Mouse (Mus musculus) embryonic facial prominence, embryonic 11.5 days (tissue): ENCODE measurements at regions not wholly inside any gene's neighbourhood (a gene's known extent, or its start where the extent isn't known, plus 50 kb on each side); places are given as distances from the start of the nearest gene placed in this dataset.

Source experiments
- ATAC-seq: fragments of 200-750 bp; cut with Nextera tagmentation; replicated peaks from 2 replicates; pipeline ENCODE4 v1.8.0; 2017; ENCODE audit warnings: low read depth; ENCODE audit not compliant: insufficient number of reproducible peaks, low FRiP score, low TSS enrichment
- DNase-seq: peaks from one replicate; pipeline ENCODE4 v3.0.0-alpha.2; 2015; ENCODE audit warnings: low spot score
- H3K27ac ChIP-seq: fragments of 300-500 bp; sonication (generic); replicated peaks from 2 replicates; pipeline ENCODE4 v1.5.1; 2014; ENCODE audit warnings: mild to moderate bottlenecking, low read depth, low read length, control low read depth
- H3K27me3 ChIP-seq: fragments of 300-500 bp; sonication (generic); 2 replicates; pipeline ENCODE4 v1.6.1; 2014; ENCODE audit warnings: mild to moderate bottlenecking, low read length, moderate library complexity, mixed read lengths; ENCODE audit not compliant: control insufficient read depth, insufficient read depth
- H3K36me3 ChIP-seq: fragments of 300-500 bp; sonication (generic); replicated peaks from 2 replicates; pipeline ENCODE4 v1.6.1; 2014; ENCODE audit warnings: low read depth, mild to moderate bottlenecking, low read length, moderate library complexity, mixed read lengths; ENCODE audit not compliant: control insufficient read depth, insufficient read depth
- H3K4me1 ChIP-seq: fragments of 300-500 bp; sonication (generic); 2 replicates; pipeline ENCODE4 v1.6.1; 2014; ENCODE audit warnings: low read length, mixed read lengths; ENCODE audit not compliant: control insufficient read depth, insufficient read depth
- H3K4me2 ChIP-seq: fragments of 300-500 bp; sonication (generic); 2 replicates; pipeline ENCODE4 v1.6.1; 2014; ENCODE audit warnings: low read depth, mild to moderate bottlenecking, control low read depth, low read length, moderate library complexity
- H3K4me3 ChIP-seq: fragments of 300-500 bp; sonication (generic); 2 replicates; pipeline ENCODE4 v1.5.1; 2014; ENCODE audit warnings: low read depth, low read length, control low read depth
- H3K9ac ChIP-seq: fragments of 300-500 bp; sonication (generic); replicated peaks from 2 replicates; pipeline ENCODE4 v1.6.1; 2014; ENCODE audit warnings: mild to moderate bottlenecking, control low read depth, low read length
- H3K9me3 ChIP-seq: fragments of 300-500 bp; sonication (generic); replicated peaks from 2 replicates; pipeline ENCODE4 v1.6.1; 2016; ENCODE audit warnings: mild to moderate bottlenecking, low read length, inconsistent platforms, mixed read lengths; ENCODE audit not compliant: control insufficient read depth
- WGBS: fragments of 180-500 bp; shearing (Covaris S2); extraction: QIAGEN DNeasy Blood & Tissue Kit; methylation state at CpG from one replicate; pipeline ENCODE4 v1.1.7; 2014; 5-methylcytosine and 5-hydroxymethylcytosine counted together

DNA sequence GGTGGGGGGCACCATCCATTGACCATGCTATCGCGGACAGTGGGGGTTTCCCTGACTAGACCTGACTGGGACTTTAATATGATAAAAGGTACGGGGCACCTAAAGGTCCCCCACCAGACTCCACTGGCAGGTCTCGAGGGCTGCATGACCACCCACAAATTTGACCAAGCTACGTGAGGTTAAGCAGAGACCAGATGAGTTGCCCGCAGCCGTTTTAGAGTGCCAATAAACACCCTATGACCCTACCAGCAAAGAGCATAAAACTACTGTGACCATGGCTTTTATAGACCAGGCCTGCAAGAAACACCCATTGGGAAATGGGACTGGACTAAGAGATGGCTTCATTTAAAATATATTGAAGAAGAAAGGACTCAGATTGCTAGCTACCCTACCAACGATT is 96.7 kb upstream of the Fbxo11 start:
- H3K9ac ChIP-seq = no peak overlapping the region
- 91% methylated on average over 8 of the region's 8 CpGs for WGBS
- ATAC-seq = no peak

DNA sequence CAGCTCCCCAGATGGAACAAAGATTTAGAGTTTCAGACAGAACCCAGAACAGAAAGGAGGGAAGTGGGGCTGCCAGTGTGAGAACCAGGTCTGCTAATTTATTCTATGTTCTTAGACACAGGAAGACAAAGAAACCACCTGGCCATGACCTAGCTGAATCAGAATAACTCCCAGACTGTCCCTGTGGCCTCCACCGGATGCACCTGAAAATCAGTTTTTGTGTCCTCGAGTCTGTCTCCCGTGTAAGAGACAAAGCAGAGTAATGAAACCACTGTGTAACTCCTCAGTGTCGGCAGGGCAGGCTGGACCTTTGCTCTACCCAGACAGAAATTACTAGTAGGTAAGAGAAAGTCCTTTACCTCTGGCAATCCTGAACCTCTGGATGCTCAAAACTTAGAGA is 99.7 kb upstream of the Fbxo11 start:
- ATAC-seq = no peak

More for the DNA sequence above, 96.7 kb upstream of the Fbxo11 start:
- no peak overlapping the region for H3K27ac ChIP-seq
- H3K27me3 ChIP-seq = no peaks in the 10 kb centered on the region
- H3K4me3 ChIP-seq = no peak overlapping the region
- no peaks in the 10 kb centered on the region for H3K9me3 ChIP-seq
- no peak for DNase-seq
- no peaks in the 10 kb centered on the region; the same call in 1 of the 2 replicates for H3K4me1 ChIP-seq
- no peaks in the 10 kb centered on the region for H3K36me3 ChIP-seq
- H3K4me2 ChIP-seq = no peak overlapping the region

DNA sequence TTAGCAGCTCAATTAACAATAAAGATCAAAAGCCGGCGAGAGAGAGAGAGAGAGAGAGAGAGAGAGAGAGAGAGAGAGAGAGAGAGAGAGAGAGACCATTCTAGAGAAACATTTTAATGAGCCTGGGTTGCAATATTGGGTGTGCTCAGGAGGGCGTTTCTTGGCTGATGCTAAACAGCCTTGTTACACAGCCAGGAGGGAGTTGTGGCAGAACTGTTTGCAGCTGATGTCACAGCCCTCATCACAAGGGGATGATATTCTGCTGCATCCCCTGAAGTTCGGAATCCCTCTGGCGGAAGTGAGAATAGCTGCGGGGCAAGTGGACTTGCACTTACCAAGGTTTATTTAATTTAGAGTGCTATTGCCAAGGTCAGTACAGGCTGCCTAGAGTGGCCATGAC is 100.7 kb upstream of the Fbxo11 start:
- no peak overlapping the region for H3K4me3 ChIP-seq
- no peaks in the 10 kb centered on the region for H3K9me3 ChIP-seq
- H3K36me3 ChIP-seq = no peaks in the 10 kb centered on the region
- ATAC-seq (no peak), DNase-seq (no peak)
- H3K4me1 ChIP-seq = no peaks in the 10 kb centered on the region
- H3K27ac ChIP-seq = no peak overlapping the region
- H3K27me3 ChIP-seq = no peaks in the 10 kb centered on the region
- no peak overlapping the region for H3K9ac ChIP-seq
- H3K4me2 ChIP-seq = no peak overlapping the region
- 89% methylated on average over 6 of the region's 6 CpGs for WGBS

More for the DNA sequence above, 99.7 kb upstream of the Fbxo11 start:
- no peak overlapping the region for H3K27ac ChIP-seq
- no peaks in the 10 kb centered on the region for H3K36me3 ChIP-seq
- WGBS = 84% methylated on average over 4 of the region's 4 CpGs
- no peaks in the 10 kb centered on the region for H3K9me3 ChIP-seq
- no peak overlapping the region for H3K9ac ChIP-seq
- H3K4me2 ChIP-seq = no peak overlapping the region
- DNase-seq = no peak
- H3K4me3 ChIP-seq = no peak overlapping the region
- H3K4me1 ChIP-seq = no peaks in the 10 kb centered on the region
- no peaks in the 10 kb centered on the region for H3K27me3 ChIP-seq

DNA sequence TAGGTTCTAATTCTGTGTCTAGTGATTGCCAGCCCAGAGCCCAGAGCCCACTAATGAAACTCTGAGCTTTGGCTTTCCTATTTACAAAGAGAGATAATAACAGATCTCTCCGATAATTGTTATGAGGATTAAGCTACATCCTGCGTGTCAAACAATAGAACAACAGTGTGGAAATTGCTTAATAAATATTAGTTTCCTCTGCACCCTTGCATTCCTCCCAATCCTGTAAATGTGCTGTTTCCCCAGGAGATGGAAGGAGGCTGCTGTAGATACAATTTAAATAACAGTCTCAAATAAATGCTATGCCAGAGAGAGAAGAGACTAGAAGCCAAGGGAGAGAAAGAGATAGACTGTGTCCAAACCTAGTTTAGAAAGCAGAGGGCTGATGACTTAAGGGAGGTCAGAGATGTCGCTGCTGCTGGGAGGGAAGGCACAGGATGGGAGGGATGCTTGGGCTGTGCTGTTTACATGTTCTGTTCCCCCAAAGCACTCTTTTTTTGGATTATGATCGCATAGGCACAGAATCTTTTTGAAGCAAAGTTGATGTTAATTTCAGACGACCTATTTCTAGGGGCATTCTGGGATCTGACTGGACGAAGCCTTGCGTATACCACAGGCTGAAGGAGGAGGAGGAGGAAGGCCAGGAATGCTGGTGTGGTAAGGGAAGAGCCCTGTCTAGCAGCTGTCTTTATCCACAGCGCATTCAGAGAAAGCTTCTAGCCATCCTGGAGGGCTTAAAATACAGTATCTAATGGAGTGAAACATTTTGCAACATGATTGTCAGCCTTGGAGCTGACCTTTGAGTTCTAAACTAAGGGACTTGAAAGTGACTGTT is 103.4 kb upstream of the Fbxo11 start:
- H3K4me1 ChIP-seq = no peaks in the 10 kb centered on the region
- H3K9ac ChIP-seq = no peak overlapping the region
- H3K4me2 ChIP-seq = no peak overlapping the region
- WGBS = 73% methylated on average over 8 of the region's 8 CpGs
- DNase-seq = no peak
- no peaks in the 10 kb centered on the region for H3K9me3 ChIP-seq
- ATAC-seq = no peak
- H3K27me3 ChIP-seq = no peaks in the 10 kb centered on the region
- H3K36me3 ChIP-seq = no peaks in the 10 kb centered on the region
- no peak overlapping the region for H3K4me3 ChIP-seq
- no peak overlapping the region for H3K27ac ChIP-seq

DNA sequence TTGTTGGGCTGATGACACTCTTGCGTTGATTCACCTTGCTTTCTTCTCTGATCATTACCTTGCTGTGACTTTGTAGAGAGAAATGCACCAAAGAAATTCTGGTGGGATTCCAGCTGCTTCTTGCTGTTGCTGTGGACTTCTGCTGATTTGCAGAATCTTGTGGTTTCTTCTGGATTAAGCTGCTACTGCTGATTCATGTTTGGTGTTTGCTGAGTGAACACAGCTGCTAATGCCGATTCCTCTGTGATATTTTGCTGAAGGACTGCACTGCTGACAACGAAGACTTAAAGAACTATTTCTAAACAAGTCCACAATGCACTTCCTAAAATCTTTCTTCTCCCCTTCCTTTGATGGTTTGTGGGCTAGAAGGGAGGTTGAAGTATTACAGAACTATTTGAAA is 106.5 kb upstream of the Fbxo11 start:
- Histone ChIP-seq H3K4me3 (no peak overlapping the region), H3K4me1 (no peaks in the 10 kb centered on the region), H3K4me2 (no peak overlapping the region), H3K9ac (no peak overlapping the region), H3K36me3 (no peaks in the 10 kb centered on the region), H3K9me3 (no peaks in the 10 kb centered on the region), H3K27me3 (no peaks in the 10 kb centered on the region), H3K27ac (no peak overlapping the region)
- DNase-seq = no peak
- WGBS = 85% methylated on average over 3 of the region's 3 CpGs
- no peak for ATAC-seq

DNA sequence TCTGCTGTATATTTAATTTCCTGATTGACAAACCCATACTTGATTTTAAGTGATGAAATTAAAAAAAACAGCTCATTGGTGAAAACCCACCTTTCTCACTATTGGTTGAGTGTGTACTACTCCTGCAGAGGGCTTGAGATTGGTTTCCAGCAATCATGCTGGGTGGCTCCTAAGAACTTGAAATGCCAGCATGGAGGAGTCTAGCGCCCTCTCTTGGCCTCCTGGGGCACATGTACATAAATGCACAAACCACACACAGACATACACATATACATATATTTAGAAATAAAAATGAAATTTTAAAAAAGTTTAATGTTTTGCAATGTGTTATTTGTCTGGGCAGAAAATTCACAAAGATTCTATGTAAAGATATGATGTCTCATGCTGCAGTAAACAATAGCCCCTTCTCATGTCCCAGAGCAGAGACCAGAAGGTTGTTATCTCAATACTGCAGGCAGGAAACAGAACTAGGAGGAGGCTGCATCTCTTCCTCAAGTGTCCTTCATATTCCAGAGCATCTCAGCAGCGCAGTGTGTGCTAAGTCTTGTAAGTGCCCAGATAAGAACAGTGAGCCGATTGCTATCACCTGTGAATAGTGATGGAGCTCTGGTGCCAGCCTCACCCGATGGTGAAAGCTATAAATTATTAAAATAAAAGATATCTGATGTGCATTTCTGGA is 108.4 kb upstream of the Fbxo11 start:
- Histone ChIP-seq H3K27me3 (no peaks in the 10 kb centered on the region), H3K4me3 (no peak overlapping the region), H3K9ac (no peak overlapping the region), H3K36me3 (no peaks in the 10 kb centered on the region), H3K4me2 (no peak overlapping the region), H3K27ac (no peak overlapping the region), H3K9me3 (no peaks in the 10 kb centered on the region), H3K4me1 (no peaks in the 10 kb centered on the region)
- WGBS = 86% methylated on average over 4 of the region's 4 CpGs
- no peak for ATAC-seq
- DNase-seq = no peak

DNA sequence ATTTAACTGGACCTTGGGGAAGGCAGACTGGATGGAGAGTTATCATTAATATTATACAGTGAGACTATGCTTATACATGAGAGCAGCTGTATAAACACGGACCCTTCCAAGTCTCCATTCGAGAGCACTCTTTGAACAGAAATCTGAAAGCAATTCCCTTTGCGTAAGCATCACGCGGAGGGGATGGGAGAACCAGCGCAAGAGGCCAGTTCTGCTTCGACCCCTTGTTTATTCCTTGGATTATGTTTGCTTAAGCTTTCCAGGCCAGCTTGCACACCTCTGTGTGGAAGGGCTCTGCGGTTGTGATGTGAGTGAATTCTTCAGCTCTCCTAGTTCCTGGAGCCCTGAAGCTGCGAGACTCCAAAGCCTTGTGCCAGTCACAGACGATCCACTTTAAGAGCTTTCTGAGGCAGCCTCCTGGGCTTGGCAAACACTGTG is 109.2 kb upstream of the Fbxo11 start:
- H3K36me3 ChIP-seq = no peaks in the 10 kb centered on the region
- 59% methylated on average over 10 of the region's 10 CpGs for WGBS
- no peaks in the 10 kb centered on the region for H3K9me3 ChIP-seq
- H3K9ac ChIP-seq = no peak overlapping the region
- no peak for ATAC-seq
- peak; percentile 46 for DNase-seq
- H3K27ac ChIP-seq = no peak overlapping the region
- no peaks in the 10 kb centered on the region for H3K27me3 ChIP-seq
- no peak overlapping the region for H3K4me2 ChIP-seq
- no peak overlapping the region for H3K4me3 ChIP-seq
- H3K4me1 ChIP-seq = no peaks in the 10 kb centered on the region

DNA sequence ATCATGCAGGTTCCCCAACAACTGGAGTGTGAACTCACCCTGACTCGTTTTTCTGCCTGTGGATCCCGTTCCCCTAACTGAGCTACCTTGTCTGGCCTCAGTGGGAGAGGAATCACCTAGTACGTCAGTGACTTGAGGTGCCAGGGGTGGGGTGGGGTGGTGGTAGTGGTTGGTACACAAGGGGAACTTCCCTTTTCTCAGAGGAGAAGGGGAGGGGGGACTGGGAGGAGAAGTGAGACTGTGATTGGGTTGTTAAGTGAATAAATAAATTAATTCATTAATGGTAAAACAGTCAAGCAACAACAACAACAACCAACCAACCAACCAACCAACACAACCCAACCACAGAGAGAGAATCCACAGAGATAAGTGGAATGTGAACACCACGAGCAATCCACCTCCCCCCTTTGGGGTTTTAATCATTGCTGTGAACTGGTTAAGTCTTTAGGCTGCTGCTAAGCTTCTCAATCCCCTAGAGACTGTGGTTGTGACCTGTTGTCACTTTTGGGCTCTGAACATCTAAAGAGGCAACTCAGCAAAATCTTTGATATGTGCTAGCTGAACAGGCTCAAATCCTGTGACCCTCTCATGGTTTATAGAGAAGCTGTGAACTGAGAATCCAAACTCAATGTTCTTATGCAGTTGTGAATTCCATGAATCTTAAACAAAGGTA is 111.0 kb upstream of the Fbxo11 start:
- H3K27me3 ChIP-seq = no peaks in the 10 kb centered on the region
- H3K9ac ChIP-seq = no peak overlapping the region
- H3K4me3 ChIP-seq = no peak overlapping the region
- no peak overlapping the region for H3K27ac ChIP-seq
- ATAC-seq (no peak), DNase-seq (no peak)
- no peak overlapping the region for H3K4me2 ChIP-seq
- WGBS = 88% methylated on average over 4 of the region's 4 CpGs
- H3K4me1 ChIP-seq = no peaks in the 10 kb centered on the region
- no peaks in the 10 kb centered on the region for H3K36me3 ChIP-seq
- no peaks in the 10 kb centered on the region for H3K9me3 ChIP-seq
